ENCODE assay signal across 11 mouse cellular contexts in genomic region chr7:16780076-16780475, GRCm38 (mm10). TPM values are rescaled to one million over a fixed set of nuclear protein-coding genes. Genes with fewer than 3 reads are reported as not detected.
DNase-seq lines count a peak whose midpoint lies in the region; ATAC-seq lines count a peak whose summit lies in the region.
"Had no signal": no experiment of that assay in that cellular context is flagged by ENCODE, and none has a peak within 500 bp of the region (broad histone marks: within the 10 kb centered on the region; RNA-seq: fewer than 3 reads in every experiment).

No protein-coding gene starts in this region.

- H3K36me3 ChIP-seq in heart, embryonic 12.5 days, result no peaks in the 10 kb centered on the region

- H3K27ac ChIP-seq in heart, embryonic 12.5 days (ENCODE audit: poor library complexity, severe bottlenecking), result 0 out of 2 replicates have a peak overlapping the region, but pooled peaks have one; percentile 8

- no peak overlapping the region for H3K4me3 ChIP-seq in heart, embryonic 12.5 days

- DNase-seq in urinary bladder, postnatal 14 days (ENCODE audit: low spot score), result peak; percentile 62
- no peak for DNase-seq in urinary bladder, postnatal 25 days (ENCODE audit: low spot score)
- peak; percentile 66 to 90 for DNase-seq in kidney, postnatal 25 days
- peak; percentile 61 for DNase-seq in testis, postnatal 14 days (ENCODE audit: low spot score)
- DNase-seq in layer of hippocampus, adult 8-10 months (ENCODE audit: low spot score in 2 of 2), result no peak
- no peak for DNase-seq in cerebellum, adult 9-10 months
- DNase-seq in frontal cortex, postnatal 25 days (ENCODE audit: low spot score in 2 of 2), result no peak
- DNase-seq: retina, postnatal 1 day had no signal

- no peak overlapping the region for H3K9ac ChIP-seq in heart, embryonic 12.5 days

- H3K9me3 ChIP-seq in heart, embryonic 12.5 days (replicated peaks), result no peaks in the 10 kb centered on the region

- no peak for ATAC-seq in heart, embryonic 12.5 days (ENCODE audit: insufficient number of reproducible peaks, low FRiP score)

- WGBS in heart, embryonic 12.5 days, result 54% methylated on average over 5 of the region's 5 CpGs

- peaks cover 38% of the 10 kb centered on the region for H3K4me1 ChIP-seq in heart, embryonic 12.5 days (replicated peaks)

- no peak overlapping the region for H3K4me2 ChIP-seq in heart, embryonic 12.5 days

- no peaks in the 10 kb centered on the region for H3K27me3 ChIP-seq in heart, embryonic 12.5 days (replicated peaks)

RNA-seq across cellular contexts. Expression of gene Slc1a5, which starts 1.1 kb away (rescaled TPM):
- 50.8 and 52.0 TPM in 2 replicates for polyA plus RNA-seq in heart, embryonic 12.5 days (2016; fragmentation: Nextera tagmentation; extraction: Ambion mirVana)
- 10 to 100 TPM in 1 of 4 experiments, 1 to 10 TPM in 3; 2.5 to 11.0 (median 5.5) TPM for total RNA-seq in layer of hippocampus, adult 8-10 months (2022)

RNA-seq across cellular contexts. Expression of gene Strn4, which starts 35.6 kb away (rescaled TPM):
- polyA plus RNA-seq in heart, embryonic 12.5 days (2016; fragmentation: Nextera tagmentation; extraction: Ambion mirVana), result 97.4 and 103 TPM in 2 replicates
- total RNA-seq in layer of hippocampus, adult 8-10 months (2022), result 100 to 1,000 TPM; 261 to 298 (median 279) TPM

RNA-seq across cellular contexts. Expression of gene Fkrp, which starts 36.5 kb away (rescaled TPM):
- polyA plus RNA-seq in heart, embryonic 12.5 days (2016; fragmentation: Nextera tagmentation; extraction: Ambion mirVana), result 37.6 and 37.8 TPM in 2 replicates
- 10 to 100 TPM; 45.2 to 50.7 (median 45.8) TPM for total RNA-seq in layer of hippocampus, adult 8-10 months (2022)

RNA-seq across cellular contexts. Expression of gene Ap2s1, which starts 41.9 kb away (rescaled TPM):
- polyA plus RNA-seq in heart, embryonic 12.5 days (2016; fragmentation: Nextera tagmentation; extraction: Ambion mirVana), result 208 and 210 TPM in 2 replicates
- total RNA-seq in layer of hippocampus, adult 8-10 months (2022), result 100 to 1,000 TPM; 243 to 255 (median 246) TPM

RNA-seq across cellular contexts. Expression of gene Ceacam9, which starts 58.3 kb away (rescaled TPM):
- polyA plus RNA-seq in heart, embryonic 12.5 days (2016; fragmentation: Nextera tagmentation; extraction: Ambion mirVana), result not detected in 2 replicates
- total RNA-seq in layer of hippocampus, adult 8-10 months (2022), result not detected
- total RNA-seq: granulocyte monocyte progenitor cell, adult 5-6 weeks; layer of hippocampus, postnatal 14 days had no signal

Comparison
In these comparisons a context has a peak if more than half of its experiments do, and no peak if none do; other contexts are left out.
1. DNase-seq: peak in urinary bladder, postnatal 14 days (single experiment), kidney, postnatal 25 days (2 of 2) and testis, postnatal 14 days (single experiment); none in urinary bladder, postnatal 25 days (single experiment), layer of hippocampus, adult 8-10 months (0 of 2), cerebellum, adult 9-10 months (single experiment) and frontal cortex, postnatal 25 days (0 of 2).